Mouse (Mus musculus): ENCODE data around the gene Slc24a1. TPM values are rescaled to one million over a fixed set of nuclear protein-coding genes. Genes with fewer than 3 reads are reported as not detected.
A peak's percentile ranks its signal among the peaks of the same experiment; 100 is the strongest.

Slc24a1 gene
- polyA plus RNA-seq, 1 experiment from 2014 or later, result 0.13 TPM

DNA sequence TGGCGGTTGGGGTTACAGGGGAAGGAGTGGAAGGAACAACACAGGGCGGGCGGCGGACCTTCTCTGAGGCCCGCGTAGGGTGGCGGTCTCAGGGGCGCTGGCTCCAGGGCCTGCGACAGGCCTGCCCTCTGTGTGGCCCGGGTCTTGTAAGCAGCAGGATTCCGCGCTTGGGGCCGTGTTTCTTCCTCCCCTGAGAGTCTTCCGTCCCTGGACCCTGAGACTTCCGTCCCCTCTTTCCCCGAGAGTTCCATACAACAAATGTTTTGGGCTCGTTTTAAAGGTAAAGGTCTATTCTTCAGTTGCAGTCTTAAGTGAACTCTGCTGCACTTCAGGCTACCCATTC is 9.5 kb upstream of the Slc24a1 start:
- 0% methylated on average over 16 of the region's 17 CpGs for WGBS
- Histone ChIP-seq H3K4me1 (replicated peaks; ENCODE audit: control insufficient read depth, insufficient read depth, low read length) (peaks cover 8% of the 10 kb centered on the region), H3K36me3 (replicated peaks; ENCODE audit: control insufficient read depth, insufficient read depth) (peaks cover 28% of the 10 kb centered on the region), H3K27ac (peak overlapping the region; percentile 86), H3K27me3 (ENCODE audit: control insufficient read depth, insufficient read depth, low read length) (no peaks in the 10 kb centered on the region), H3K9ac (peak overlapping the region; percentile 81), H3K4me2 (replicated peaks) (peak overlapping the region; percentile 65), H3K9me3 (ENCODE audit: control insufficient read depth, low read length) (no peaks in the 10 kb centered on the region), H3K4me3 (replicated peaks; ENCODE audit: low read length) (peak overlapping the region; percentile 72)
- ATAC-seq (ENCODE audit: low FRiP score) (peak; percentile 83), DNase-seq (ENCODE audit: low spot score) (no peak)

DNA sequence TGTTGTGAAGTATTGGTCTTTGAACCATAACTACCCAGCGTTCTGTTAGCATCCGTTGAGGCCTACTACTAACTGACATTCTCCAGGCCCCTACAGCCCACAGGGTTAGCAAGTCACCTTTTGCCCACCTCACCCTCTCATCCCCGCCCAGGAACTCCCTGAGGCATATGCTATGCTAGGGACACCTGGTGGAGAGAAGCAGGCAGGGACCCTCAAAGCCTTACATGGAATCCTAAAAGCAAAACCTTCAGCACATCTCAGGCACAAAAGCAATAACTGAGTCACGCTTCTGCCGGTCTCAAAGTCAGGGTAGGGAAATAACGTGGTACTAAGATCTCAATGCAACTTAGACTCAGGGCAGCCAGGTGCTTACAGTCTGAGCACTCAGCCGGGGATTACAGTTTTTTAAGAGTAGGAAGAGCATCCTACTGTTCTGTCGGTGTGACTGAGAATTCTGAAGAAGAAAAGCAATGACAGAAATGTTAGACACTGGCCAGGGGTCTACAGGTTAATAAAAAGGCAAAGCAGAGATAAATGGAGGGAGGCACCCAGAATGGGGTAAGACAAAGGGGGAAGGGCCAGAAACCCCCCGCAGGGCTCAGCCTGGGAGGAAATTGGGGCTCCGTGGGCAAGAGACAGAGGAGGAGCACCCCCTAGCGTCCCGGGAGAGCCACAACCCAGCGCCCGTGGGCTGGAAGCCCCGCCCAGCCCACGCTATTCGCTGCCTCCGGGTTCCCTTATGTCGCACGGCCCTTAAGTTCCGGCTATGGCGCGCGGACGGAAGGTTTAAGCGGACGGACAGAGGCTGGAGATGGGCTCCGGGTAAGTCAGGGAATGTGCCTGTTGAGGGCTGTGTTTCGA is 8.9 kb upstream of the Slc24a1 start, which contains the start of gene Ints14:
Gene Ints14 (plus strand): TSS at position 789 of the 861 bp plus-strand sequence.
- Histone ChIP-seq H3K9ac (peak within 1 kb of the TSS; percentile 81), H3K4me3 (replicated peaks; ENCODE audit: low read length) (peak within 1 kb of the TSS; percentile 72), H3K27ac (peak within 1 kb of the TSS; percentile 86), H3K4me1 (replicated peaks; ENCODE audit: control insufficient read depth, insufficient read depth, low read length) (peaks cover 8% of the 10 kb centered on the region), H3K9me3 (ENCODE audit: control insufficient read depth, low read length) (no peaks in the 10 kb centered on the region), H3K27me3 (ENCODE audit: control insufficient read depth, insufficient read depth, low read length) (no peaks in the 10 kb centered on the region), H3K4me2 (replicated peaks) (peak within 1 kb of the TSS; percentile 65), H3K36me3 (replicated peaks; ENCODE audit: control insufficient read depth, insufficient read depth) (peaks cover 22% of the 10 kb centered on the region)
- ATAC-seq (ENCODE audit: low FRiP score), result peak; percentile 95
- DNase-seq (ENCODE audit: low spot score), result peak; percentile 97
- WGBS, result 6% methylated on average over 29 of the region's 29 CpGs

DNA sequence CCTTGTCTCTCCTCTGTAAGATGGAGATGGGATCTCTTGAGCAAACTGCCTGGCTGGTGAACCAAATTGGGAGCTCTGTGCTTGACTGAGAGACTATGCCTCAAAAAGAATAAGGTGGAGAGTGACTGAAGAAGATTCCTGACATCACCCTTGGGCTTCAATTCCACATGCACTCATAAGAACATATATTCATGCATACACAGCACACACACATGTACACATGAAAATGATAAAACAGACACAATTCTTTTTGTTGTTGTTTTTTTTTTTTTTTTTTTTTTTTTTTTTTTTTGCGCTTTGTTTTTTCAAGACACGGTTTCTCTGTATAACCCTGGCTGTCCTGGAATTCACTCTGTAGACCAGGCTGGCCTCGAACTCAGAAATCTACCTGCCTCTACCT is 5.9 kb upstream of the Slc24a1 start:
- no peak overlapping the region for H3K27ac ChIP-seq
- WGBS, result 82% methylated on average over 3 of the region's 3 CpGs

DNA sequence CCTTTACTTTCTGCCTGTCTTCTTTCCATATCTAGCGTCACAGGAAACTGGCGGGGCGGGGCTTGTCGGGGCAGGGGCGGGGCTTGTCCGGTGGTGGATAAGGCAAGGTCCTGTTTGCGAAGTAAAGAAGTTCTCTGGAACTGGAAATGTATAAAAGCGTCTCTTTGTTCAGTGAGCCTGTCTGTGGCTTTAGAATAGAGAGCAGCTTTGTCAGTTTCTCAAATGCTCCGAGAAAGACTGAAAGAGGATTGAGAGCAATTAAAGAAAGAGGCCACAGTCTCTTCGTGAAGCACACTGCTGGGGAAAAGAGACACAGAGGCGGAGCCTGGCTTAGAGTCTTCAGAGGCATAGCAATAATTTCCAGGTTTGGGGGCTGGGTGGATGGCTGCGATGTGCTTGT is 4.9 kb upstream of the Slc24a1 start:
- no peaks in the 10 kb centered on the region for H3K9me3 ChIP-seq (ENCODE audit: control insufficient read depth, low read length)
- peaks cover under 1% of the 10 kb centered on the region; the same call in 1 of the 2 replicates for H3K4me1 ChIP-seq (replicated peaks; ENCODE audit: control insufficient read depth, insufficient read depth, low read length)
- WGBS, result 36% methylated on average over 12 of the region's 12 CpGs
- no peak for ATAC-seq (ENCODE audit: low FRiP score)
- H3K27me3 ChIP-seq (ENCODE audit: control insufficient read depth, insufficient read depth, low read length), result peaks cover 2% of the 10 kb centered on the region; the same call in 1 of the 2 replicates
- DNase-seq (ENCODE audit: low spot score), result no peak
- no peak overlapping the region; the same call in 1 of the 2 replicates for H3K4me2 ChIP-seq (replicated peaks)
- H3K27ac ChIP-seq, result peak overlapping the region; percentile 38; the same call in 1 of the 2 replicates
- H3K36me3 ChIP-seq (replicated peaks; ENCODE audit: control insufficient read depth, insufficient read depth), result no peaks in the 10 kb centered on the region
- no peak overlapping the region for H3K9ac ChIP-seq
- H3K4me3 ChIP-seq (replicated peaks; ENCODE audit: low read length), result no peak overlapping the region

More for the DNA sequence above, 5.9 kb upstream of the Slc24a1 start:
- H3K27me3 ChIP-seq (ENCODE audit: control insufficient read depth, insufficient read depth, low read length), result no peaks in the 10 kb centered on the region
- no peak overlapping the region for H3K4me3 ChIP-seq (replicated peaks; ENCODE audit: low read length)
- no peak overlapping the region for H3K4me2 ChIP-seq (replicated peaks)
- DNase-seq (ENCODE audit: low spot score) (no peak), ATAC-seq (ENCODE audit: low FRiP score) (no peak)
- H3K9ac ChIP-seq, result no peak overlapping the region
- peaks cover 8% of the 10 kb centered on the region for H3K4me1 ChIP-seq (replicated peaks; ENCODE audit: control insufficient read depth, insufficient read depth, low read length)
- no peaks in the 10 kb centered on the region for H3K9me3 ChIP-seq (ENCODE audit: control insufficient read depth, low read length)
- H3K36me3 ChIP-seq (replicated peaks; ENCODE audit: control insufficient read depth, insufficient read depth), result no peaks in the 10 kb centered on the region

DNA sequence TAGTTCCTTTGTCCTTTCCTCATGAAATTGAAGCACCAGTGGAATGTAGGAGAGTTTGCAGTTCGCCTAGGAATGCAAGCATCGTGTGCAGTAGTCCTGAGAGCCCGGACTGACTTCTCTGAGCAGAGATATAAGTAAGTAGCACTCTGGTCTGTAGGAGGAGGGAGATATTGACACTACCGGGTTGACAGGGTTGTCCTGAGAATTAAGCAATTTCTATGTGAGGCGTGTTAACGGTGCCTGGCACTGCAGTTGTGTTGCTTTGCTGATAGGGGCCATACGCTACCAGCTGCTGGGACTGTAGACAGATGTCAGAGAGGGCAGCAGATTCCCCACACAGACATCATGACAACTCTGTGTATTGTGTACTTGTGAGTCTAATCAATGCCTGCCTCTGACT is 1.8 kb upstream of the Slc24a1 start:
- Histone ChIP-seq H3K36me3 (replicated peaks; ENCODE audit: control insufficient read depth, insufficient read depth) (no peaks in the 10 kb centered on the region), H3K27me3 (ENCODE audit: control insufficient read depth, insufficient read depth, low read length) (peaks cover 5% of the 10 kb centered on the region; the same call in 1 of the 2 replicates), H3K4me1 (replicated peaks; ENCODE audit: control insufficient read depth, insufficient read depth, low read length) (no peaks in the 10 kb centered on the region), H3K9me3 (ENCODE audit: control insufficient read depth, low read length) (no peaks in the 10 kb centered on the region), H3K4me2 (replicated peaks) (no peak overlapping the region), H3K4me3 (replicated peaks; ENCODE audit: low read length) (no peak overlapping the region), H3K27ac (no peak overlapping the region), H3K9ac (no peak overlapping the region)
- WGBS, result 83% methylated on average over 7 of the region's 7 CpGs
- ATAC-seq (ENCODE audit: low FRiP score) (no peak), DNase-seq (ENCODE audit: low spot score) (no peak)

DNA sequence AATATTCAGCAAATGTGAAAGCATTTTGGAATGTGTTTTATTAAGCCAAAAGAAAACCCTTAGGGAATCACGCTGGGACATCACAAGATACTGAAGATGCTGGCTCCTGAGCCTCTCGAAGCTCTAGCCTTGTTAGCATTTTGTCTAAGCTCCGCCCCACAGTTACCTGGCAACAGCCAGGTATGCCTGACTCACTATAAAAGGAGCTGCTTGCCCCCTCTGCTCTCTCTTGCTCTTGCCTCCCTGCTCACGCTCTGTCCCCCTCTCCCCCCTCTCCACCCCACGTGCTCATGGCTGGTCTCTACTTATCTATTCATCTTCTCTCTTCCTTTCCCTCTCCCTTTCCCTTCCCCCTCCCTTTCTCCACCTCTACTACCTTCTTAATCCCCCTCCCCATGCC is 648 bp upstream of the Slc24a1 start:
- WGBS, result 13% methylated on average over 5 of the region's 5 CpGs
- no peak for ATAC-seq (ENCODE audit: low FRiP score)
- no peak for DNase-seq (ENCODE audit: low spot score)

DNA sequence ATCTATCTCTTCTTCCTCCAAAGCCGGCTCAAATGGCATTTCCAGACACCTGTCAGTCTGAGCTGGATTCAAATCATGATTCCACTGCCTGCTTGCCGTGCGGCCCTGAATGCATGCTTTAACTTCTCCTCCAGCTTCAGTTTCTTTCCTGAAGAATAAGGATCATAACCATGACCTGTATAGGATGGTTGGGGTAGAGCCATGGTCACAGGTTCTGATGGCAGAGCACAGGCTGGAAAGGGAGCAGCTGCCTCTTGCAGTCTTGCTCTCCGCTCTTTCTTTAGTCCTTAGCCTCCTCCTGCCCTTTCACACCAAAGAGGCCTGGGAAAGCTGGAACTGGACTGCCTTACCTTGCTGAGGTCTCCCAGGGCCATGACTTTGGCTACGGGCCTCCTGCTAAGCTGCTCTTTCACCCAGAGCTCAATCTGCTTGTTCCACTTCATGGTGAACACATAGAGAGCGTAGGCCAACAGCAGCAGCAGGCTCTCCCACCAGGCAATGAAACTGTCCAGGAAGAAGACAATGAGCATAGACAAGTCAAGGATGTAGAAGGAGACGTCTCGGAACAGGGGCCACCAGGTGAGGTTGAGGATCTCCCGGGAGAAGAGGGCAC is 3.8 kb downstream of the Slc24a1 start:
- Histone ChIP-seq H3K9ac (no peak overlapping the region), H3K4me2 (replicated peaks) (no peak overlapping the region), H3K27me3 (ENCODE audit: control insufficient read depth, insufficient read depth, low read length) (peaks cover 5% of the 10 kb centered on the region; the same call in 1 of the 2 replicates), H3K9me3 (ENCODE audit: control insufficient read depth, low read length) (no peaks in the 10 kb centered on the region), H3K4me1 (replicated peaks; ENCODE audit: control insufficient read depth, insufficient read depth, low read length) (no peaks in the 10 kb centered on the region), H3K27ac (no peak overlapping the region), H3K4me3 (replicated peaks; ENCODE audit: low read length) (no peak overlapping the region), H3K36me3 (replicated peaks; ENCODE audit: control insufficient read depth, insufficient read depth) (no peaks in the 10 kb centered on the region)
- DNase-seq (ENCODE audit: low spot score) (no peak), ATAC-seq (ENCODE audit: low FRiP score) (no peak)
- WGBS, result 93% methylated on average over 9 of the region's 9 CpGs

More for the DNA sequence above, 648 bp upstream of the Slc24a1 start:
- no peaks in the 10 kb centered on the region for H3K4me1 ChIP-seq (replicated peaks; ENCODE audit: control insufficient read depth, insufficient read depth, low read length)
- no peaks in the 10 kb centered on the region for H3K9me3 ChIP-seq (ENCODE audit: control insufficient read depth, low read length)
- H3K36me3 ChIP-seq (replicated peaks; ENCODE audit: control insufficient read depth, insufficient read depth), result no peaks in the 10 kb centered on the region
- peaks cover 5% of the 10 kb centered on the region; the same call in 1 of the 2 replicates for H3K27me3 ChIP-seq (ENCODE audit: control insufficient read depth, insufficient read depth, low read length)
- H3K4me2 ChIP-seq (replicated peaks), result no peak overlapping the region
- no peak overlapping the region for H3K9ac ChIP-seq
- no peak overlapping the region for H3K4me3 ChIP-seq (replicated peaks; ENCODE audit: low read length)
- H3K27ac ChIP-seq, result no peak overlapping the region

DNA sequence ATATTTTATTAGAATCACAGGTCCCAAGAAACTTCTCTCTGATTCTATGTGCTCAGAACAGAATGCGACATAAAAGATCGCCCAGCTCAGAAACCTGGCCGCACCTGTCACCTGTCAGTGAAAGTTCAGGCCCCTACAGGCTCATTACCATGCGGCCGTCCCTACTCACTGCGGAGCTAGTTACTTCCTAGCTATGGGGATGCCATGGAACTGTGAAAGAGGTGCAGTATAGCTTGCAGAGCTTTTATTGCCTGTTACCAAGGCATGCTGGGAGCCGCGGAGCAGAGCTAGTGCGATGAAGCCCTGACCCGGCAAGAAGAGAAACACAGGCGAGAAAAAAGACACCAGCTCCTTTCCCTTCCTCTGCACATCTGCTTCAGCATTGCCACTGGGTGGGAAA is 7.4 kb downstream of the Slc24a1 start:
- H3K36me3 ChIP-seq (replicated peaks; ENCODE audit: control insufficient read depth, insufficient read depth), result no peaks in the 10 kb centered on the region

DNA sequence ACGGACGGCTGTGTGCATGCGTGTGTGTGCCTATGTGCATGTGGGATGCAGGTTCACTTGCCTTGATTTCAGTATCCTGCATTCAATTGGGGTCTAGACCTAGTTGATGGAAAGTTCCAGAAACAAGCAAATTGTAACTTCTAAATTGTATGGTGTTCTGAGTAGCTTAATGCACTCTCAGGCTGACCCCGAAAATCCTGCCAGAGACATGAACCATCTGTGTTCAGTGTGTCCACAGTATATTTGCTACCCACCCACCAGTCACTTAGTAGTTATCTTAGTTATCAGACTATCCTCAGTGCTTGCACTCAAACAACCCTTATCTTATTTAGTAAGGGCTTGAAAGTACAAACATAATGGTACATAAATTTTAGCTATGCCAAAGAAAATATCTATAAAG is 9.8 kb downstream of the Slc24a1 start:
- Histone ChIP-seq H3K4me3 (replicated peaks; ENCODE audit: low read length) (no peak overlapping the region), H3K9ac (no peak overlapping the region), H3K4me2 (replicated peaks) (no peak overlapping the region), H3K9me3 (ENCODE audit: control insufficient read depth, low read length) (no peaks in the 10 kb centered on the region), H3K27ac (no peak overlapping the region), H3K4me1 (replicated peaks; ENCODE audit: control insufficient read depth, insufficient read depth, low read length) (no peaks in the 10 kb centered on the region), H3K36me3 (replicated peaks; ENCODE audit: control insufficient read depth, insufficient read depth) (no peaks in the 10 kb centered on the region), H3K27me3 (ENCODE audit: control insufficient read depth, insufficient read depth, low read length) (no peaks in the 10 kb centered on the region)
- 90% methylated on average over 4 of the region's 4 CpGs for WGBS
- ATAC-seq (ENCODE audit: low FRiP score) (no peak), DNase-seq (ENCODE audit: low spot score) (no peak)

More for the DNA sequence above, 7.4 kb downstream of the Slc24a1 start:
- Histone ChIP-seq H3K9ac (no peak overlapping the region), H3K9me3 (ENCODE audit: control insufficient read depth, low read length) (no peaks in the 10 kb centered on the region), H3K4me2 (replicated peaks) (peak overlapping the region; percentile 21), H3K27ac (no peak overlapping the region), H3K27me3 (ENCODE audit: control insufficient read depth, insufficient read depth, low read length) (no peaks in the 10 kb centered on the region), H3K4me1 (replicated peaks; ENCODE audit: control insufficient read depth, insufficient read depth, low read length) (no peaks in the 10 kb centered on the region), H3K4me3 (replicated peaks; ENCODE audit: low read length) (no peak overlapping the region)
- ATAC-seq (ENCODE audit: low FRiP score) (no peak), DNase-seq (ENCODE audit: low spot score) (no peak)
- whole genome bisulfite sequencing, result 28% methylated on average over 11 of the region's 11 CpGs
